Comparison of ENCODE assay signal across 9 mouse cellular contexts in the genomic region with DNA sequence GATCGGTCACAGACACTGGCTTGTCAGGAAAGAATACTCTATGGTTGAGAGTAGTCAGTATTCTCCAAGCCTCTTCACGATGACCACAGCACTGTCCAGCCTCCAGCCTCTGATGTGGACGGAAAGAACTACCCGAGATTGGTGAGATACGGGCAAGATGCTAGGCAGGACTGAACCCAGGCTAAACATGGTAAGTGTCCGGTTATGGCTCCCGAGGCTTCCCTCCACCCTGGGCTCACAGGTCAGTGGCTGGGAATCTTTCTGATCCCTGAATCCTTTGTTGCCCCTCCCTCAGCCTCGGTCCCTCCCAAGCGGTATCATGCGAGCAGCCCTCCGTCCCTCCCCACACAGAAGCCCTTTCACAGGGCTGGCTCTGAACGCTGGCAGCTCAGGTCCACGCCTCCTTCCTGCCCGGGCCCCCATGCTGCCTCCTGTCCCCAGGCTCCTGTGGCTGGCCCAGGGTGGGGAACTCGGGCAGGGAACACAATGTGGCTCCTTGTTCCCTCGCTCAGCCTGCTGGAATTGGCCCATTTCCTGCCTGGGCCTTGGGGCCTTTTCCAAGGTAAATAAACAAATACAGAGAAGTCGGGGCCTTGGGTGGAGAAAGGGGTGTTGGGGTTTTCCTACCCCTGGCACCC. TPM values are rescaled to one million over a fixed set of nuclear protein-coding genes. Genes with fewer than 3 reads are reported as not detected.
DNase-seq lines count a peak whose midpoint lies in the region; ATAC-seq lines count a peak whose summit lies in the region.
"Had no signal": no experiment of that assay in that cellular context is flagged by ENCODE, and none has a peak within 500 bp of the region (broad histone marks: within the 10 kb centered on the region; RNA-seq: fewer than 3 reads in every experiment).

No protein-coding gene starts in this region.

- no peaks in the 10 kb centered on the region for H3K27me3 ChIP-seq in forebrain, embryonic 13.5 days

- intact Hi-C loops in gastrocnemius, postnatal 14 days (cut with DNase I; ENCODE audit: low total_unique reads): no loop called here

- peak overlapping the region; percentile 40; the same call in 1 of the 2 replicates for H3K9ac ChIP-seq in forebrain, embryonic 13.5 days

- H3K9me3 ChIP-seq in forebrain, embryonic 13.5 days (replicated peaks): no peaks in the 10 kb centered on the region

- peaks cover 29% of the 10 kb centered on the region for H3K4me1 ChIP-seq in forebrain, embryonic 13.5 days

- peak; percentile 84 for ATAC-seq in forebrain, embryonic 13.5 days

- peak; percentile 14 for DNase-seq in gastrocnemius, postnatal 10 days
- DNase-seq in gastrocnemius, postnatal 14 days: no peak
- DNase-seq in heart, postnatal 4 days: peak; percentile 59
- peak; percentile 50 to 71 for DNase-seq in layer of hippocampus, adult 8-10 months (ENCODE audit: low spot score in 2 of 2)
- DNase-seq in lung, postnatal 10 days: peak; percentile 66
- peak; percentile 32 for DNase-seq in right cerebral cortex, postnatal 25 days
- DNase-seq in cerebellum, adult 9-10 months: no peak

- peak overlapping the region; percentile 34 for H3K4me2 ChIP-seq in forebrain, embryonic 13.5 days

- H3K27ac ChIP-seq in forebrain, embryonic 13.5 days: peak overlapping the region; percentile 72

- H3K4me3 ChIP-seq in forebrain, embryonic 13.5 days: no peak overlapping the region

- H3K36me3 ChIP-seq in forebrain, embryonic 13.5 days (ENCODE audit: poor library complexity, severe bottlenecking): no peaks in the 10 kb centered on the region

- WGBS in forebrain, embryonic 13.5 days: 19% methylated on average over 17 of the region's 17 CpGs

RNA-seq across cellular contexts. Expression of a gene that starts 13.0 kb away (rescaled TPM):
- total RNA-seq in gastrocnemius, postnatal 10 days (2021): 1 to 10 TPM; 9.2 to 9.8 TPM
- 10 to 100 TPM in 1 of 2 experiments, 1 to 10 TPM in 1; 9.9 to 12.1 TPM for total RNA-seq in gastrocnemius, postnatal 14 days (2021)
- 18.2 and 25.7 TPM in 2 replicates for polyA plus RNA-seq in forebrain, embryonic 13.5 days (2015; fragmentation: Nextera tagmentation; extraction: Ambion mirVana)
- 1 to 10 TPM; 1.2 to 1.7 TPM for total RNA-seq in heart, postnatal 4 days (2021)
- total RNA-seq in layer of hippocampus, adult 8-10 months (2022): 1 to 10 TPM; 4.7 to 7.4 (median 5.7) TPM
- total RNA-seq: CH12.LX had no signal

Comparison
In these comparisons a context has a peak if more than half of its experiments do, and no peak if none do; other contexts are left out.
1. DNase-seq: peak in gastrocnemius, postnatal 10 days (single experiment), heart, postnatal 4 days (single experiment), layer of hippocampus, adult 8-10 months (2 of 2), lung, postnatal 10 days (single experiment) and right cerebral cortex, postnatal 25 days (single experiment); none in gastrocnemius, postnatal 14 days (single experiment) and cerebellum, adult 9-10 months (single experiment).